Mouse (Mus musculus): ENCODE data around the gene Vamp5. TPM values are rescaled to one million over a fixed set of nuclear protein-coding genes. Genes with fewer than 3 reads are reported as not detected.
A peak's percentile ranks its signal among the peaks of the same experiment; 100 is the strongest.

Vamp5 gene
- polyA plus RNA-seq, 1 experiment from 2014 or later: 21.1 TPM

DNA sequence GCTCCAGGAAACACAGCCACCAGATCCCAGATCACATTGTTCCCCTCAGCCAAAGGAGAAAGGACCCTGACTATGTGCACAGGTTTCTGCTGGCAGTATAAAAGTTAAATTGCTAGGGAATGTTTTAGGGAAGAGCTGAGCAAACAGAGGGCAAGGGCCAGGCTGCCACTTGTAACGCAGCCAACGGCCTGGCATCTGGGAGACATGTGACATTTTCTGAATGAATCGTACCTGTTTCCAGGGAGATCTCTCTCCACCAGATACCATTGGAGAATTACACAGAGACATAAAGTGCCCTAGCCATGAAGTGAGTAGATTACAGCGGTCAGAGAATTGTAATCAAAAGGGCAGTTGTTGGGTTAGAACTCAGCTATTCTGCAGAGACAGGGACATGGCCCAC, 7.1 kb downstream of the Vamp5 start:
- H3K4me2 ChIP-seq (replicated peaks): no peak overlapping the region
- H3K4me3 ChIP-seq: no peak overlapping the region
- no peak for ATAC-seq (ENCODE audit: low FRiP score, low read depth)
- H3K27ac ChIP-seq: no peak overlapping the region
- H3K4me1 ChIP-seq: peaks cover 11% of the 10 kb centered on the region
- no peaks in the 10 kb centered on the region for H3K36me3 ChIP-seq
- no peaks in the 10 kb centered on the region for H3K9me3 ChIP-seq
- 78% methylated on average over 4 of the region's 4 CpGs for WGBS
- H3K9ac ChIP-seq: no peak overlapping the region
- H3K27me3 ChIP-seq: no peaks in the 10 kb centered on the region

DNA sequence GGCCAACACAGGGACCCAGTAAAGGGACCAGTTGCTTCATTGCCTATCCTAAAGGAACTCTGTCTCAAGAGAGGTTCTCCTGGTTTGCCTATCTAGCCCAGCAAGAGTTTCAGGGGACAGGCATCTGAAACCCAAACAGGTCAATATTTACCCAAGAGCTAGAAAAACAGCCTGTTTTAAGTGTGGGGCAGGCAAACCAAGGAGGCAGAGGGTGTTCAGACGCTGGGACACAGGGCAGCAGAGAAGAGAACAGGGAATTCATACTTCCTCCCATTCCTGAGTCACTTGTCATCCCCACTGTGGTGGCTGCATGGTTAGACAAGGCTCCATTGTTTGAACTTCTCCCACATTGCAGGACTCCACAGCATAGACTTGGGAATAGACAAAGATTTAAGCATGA, 8.7 kb downstream of the Vamp5 start:
- Histone ChIP-seq H3K4me1 (peaks cover 11% of the 10 kb centered on the region), H3K9ac (no peak overlapping the region), H3K27ac (no peak overlapping the region), H3K36me3 (no peaks in the 10 kb centered on the region), H3K9me3 (no peaks in the 10 kb centered on the region), H3K27me3 (no peaks in the 10 kb centered on the region), H3K4me3 (no peak overlapping the region), H3K4me2 (replicated peaks) (no peak overlapping the region)
- ATAC-seq (ENCODE audit: low FRiP score, low read depth): no peak
- 44% methylated on average over 1 of the region's 1 CpGs for WGBS

DNA sequence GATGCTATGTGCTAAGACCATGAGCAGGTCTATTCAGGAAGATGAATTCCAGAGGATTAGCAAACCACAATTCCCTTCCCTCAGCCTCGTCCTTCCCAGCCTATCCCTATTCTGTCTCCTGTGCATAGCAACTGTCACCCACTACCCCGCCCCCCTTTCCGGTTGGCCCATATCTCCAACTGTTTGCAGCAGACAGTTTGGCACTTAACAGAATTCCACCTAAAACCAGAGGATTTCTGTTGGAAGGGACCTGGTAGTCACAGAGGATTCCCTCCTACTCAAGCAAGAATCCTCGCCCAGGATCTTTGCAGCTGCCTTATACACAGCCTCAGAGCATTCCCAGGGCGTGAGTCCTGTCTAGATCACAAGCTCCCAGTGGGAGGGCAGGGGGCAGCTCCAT, 9.1 kb downstream of the Vamp5 start:
- H3K27me3 ChIP-seq: no peaks in the 10 kb centered on the region
- H3K9ac ChIP-seq: no peak overlapping the region
- H3K4me3 ChIP-seq: no peak overlapping the region
- no peak for ATAC-seq (ENCODE audit: low FRiP score, low read depth)
- no peaks in the 10 kb centered on the region for H3K9me3 ChIP-seq
- 47% methylated on average over 5 of the region's 5 CpGs for WGBS
- H3K4me1 ChIP-seq: peaks cover 11% of the 10 kb centered on the region
- H3K4me2 ChIP-seq (replicated peaks): no peak overlapping the region
- H3K27ac ChIP-seq: no peak overlapping the region
- H3K36me3 ChIP-seq: no peaks in the 10 kb centered on the region

DNA sequence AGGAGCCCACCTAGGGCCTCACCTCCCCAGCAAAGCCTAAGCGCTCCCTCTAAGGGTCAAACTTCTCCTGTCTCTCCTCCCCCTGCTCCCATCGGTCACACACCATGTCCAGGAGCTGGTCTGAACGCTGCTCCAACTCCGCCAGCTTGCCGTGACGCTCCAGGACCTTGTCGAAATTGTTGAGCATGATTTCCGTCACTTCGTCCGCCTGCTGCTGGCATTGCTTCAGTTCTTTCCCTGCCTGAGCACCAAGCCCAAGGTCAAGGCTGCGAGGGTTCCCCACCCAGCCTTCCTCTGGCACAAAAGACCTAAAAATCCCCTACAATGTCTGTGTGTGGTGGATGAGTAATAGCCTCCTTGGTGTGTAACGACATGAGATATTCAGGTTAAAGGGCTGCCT, 10.2 kb downstream of the Vamp5 start:
- 85% methylated on average over 12 of the region's 12 CpGs for WGBS
- H3K4me1 ChIP-seq: peaks cover 11% of the 10 kb centered on the region
- H3K4me3 ChIP-seq: no peak overlapping the region
- no peaks in the 10 kb centered on the region for H3K27me3 ChIP-seq
- no peak overlapping the region for H3K9ac ChIP-seq
- H3K9me3 ChIP-seq: no peaks in the 10 kb centered on the region
- no peaks in the 10 kb centered on the region for H3K36me3 ChIP-seq
- no peak overlapping the region for H3K4me2 ChIP-seq (replicated peaks)
- ATAC-seq (ENCODE audit: low FRiP score, low read depth): no peak
- H3K27ac ChIP-seq: no peak overlapping the region

DNA sequence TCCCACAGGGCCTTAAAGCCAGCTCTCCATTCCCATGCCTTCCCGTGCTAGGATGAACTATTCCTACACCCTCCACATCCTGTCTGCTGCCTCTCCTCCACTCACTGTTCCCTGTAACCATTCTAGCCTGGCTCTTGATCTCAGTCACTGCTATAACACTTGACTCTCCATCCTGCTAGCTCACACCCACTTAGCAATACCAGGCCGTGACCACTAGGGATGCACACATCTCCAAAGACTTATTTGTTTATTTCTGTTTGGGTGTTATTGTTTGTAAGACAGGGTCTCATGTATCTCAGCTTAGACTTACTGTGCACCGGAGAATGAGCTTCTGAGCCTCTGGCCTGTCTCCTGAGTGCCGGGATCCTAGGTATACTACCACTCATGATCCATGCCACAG, 10.7 kb downstream of the Vamp5 start:
- no peak for ATAC-seq (ENCODE audit: low FRiP score, low read depth)
- no peak overlapping the region for H3K9ac ChIP-seq
- H3K9me3 ChIP-seq: no peaks in the 10 kb centered on the region
- 73% methylated on average over 4 of the region's 4 CpGs for WGBS
- no peaks in the 10 kb centered on the region for H3K36me3 ChIP-seq
- H3K27ac ChIP-seq: no peak overlapping the region
- no peak overlapping the region for H3K4me3 ChIP-seq
- H3K4me2 ChIP-seq (replicated peaks): no peak overlapping the region
- peaks cover 11% of the 10 kb centered on the region for H3K4me1 ChIP-seq
- H3K27me3 ChIP-seq: no peaks in the 10 kb centered on the region

DNA sequence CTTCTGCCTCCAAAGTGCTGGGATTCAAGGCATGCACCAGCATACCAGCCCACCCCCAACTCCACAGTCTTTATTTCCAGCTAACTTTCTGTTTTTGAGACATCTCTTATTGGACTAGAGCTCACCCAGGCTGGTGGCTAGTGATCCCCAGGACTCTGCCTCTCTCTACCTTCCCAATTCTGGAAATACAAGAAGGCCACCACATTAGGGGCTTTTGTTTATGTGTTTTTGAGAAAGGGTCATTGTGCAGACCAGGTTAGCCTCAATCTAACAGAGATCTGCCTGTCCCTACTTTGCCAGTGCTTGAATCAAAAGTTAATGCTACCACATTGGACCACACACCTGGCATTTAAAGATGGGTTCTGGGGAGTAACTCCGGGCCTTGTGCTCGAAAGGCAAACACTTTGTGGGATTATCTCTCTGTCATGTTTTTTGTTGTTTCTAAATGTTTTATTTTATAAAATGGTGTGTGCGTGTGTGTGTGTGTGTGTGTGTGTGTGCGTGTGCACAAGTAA, 12.8 kb downstream of the Vamp5 start:
- no peak overlapping the region for H3K4me3 ChIP-seq
- H3K36me3 ChIP-seq: no peaks in the 10 kb centered on the region
- WGBS: 73% methylated on average over 4 of the region's 4 CpGs
- H3K4me2 ChIP-seq (replicated peaks): no peak overlapping the region
- H3K4me1 ChIP-seq: peaks cover 17% of the 10 kb centered on the region
- no peaks in the 10 kb centered on the region for H3K9me3 ChIP-seq
- no peak overlapping the region for H3K27ac ChIP-seq
- no peak for ATAC-seq (ENCODE audit: low FRiP score, low read depth)
- H3K27me3 ChIP-seq: no peaks in the 10 kb centered on the region
- no peak overlapping the region for H3K9ac ChIP-seq

DNA sequence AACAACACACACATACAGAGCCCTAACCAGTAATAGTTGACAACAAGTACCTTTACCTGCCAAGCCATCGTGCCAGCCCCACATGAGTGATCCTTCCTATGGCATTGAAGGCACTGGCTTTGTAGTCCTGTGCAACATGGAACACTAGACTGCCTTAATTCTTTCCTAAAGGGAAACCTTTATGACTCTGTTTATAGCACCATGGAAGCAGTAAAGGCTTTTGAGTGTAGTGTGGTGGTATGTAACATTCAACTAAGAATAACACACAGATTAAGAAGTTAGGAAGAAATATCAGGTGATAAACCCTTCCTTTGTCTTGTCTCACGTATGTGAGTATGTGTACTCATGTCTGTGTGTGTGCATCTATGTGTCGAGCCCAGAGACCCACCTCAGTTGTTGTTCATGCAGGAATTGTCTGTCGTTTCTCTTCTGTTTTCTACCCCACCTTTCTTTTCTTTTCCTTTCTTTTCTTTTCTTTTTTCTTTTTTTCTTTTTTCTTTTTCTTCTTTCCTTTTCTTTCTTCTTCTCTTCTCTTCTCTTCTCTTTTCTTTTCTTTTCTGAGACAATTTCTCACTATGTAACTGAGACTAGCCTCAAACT, 13.3 kb downstream of the Vamp5 start, which contains the start of gene Rnf181:
Rnf181 (minus strand) TSS at position 113 of the 600 bp plus-strand sequence.
- peaks cover 17% of the 10 kb centered on the region for H3K4me1 ChIP-seq
- no peaks in the 10 kb centered on the region for H3K27me3 ChIP-seq
- WGBS: 81% methylated on average over 4 of the region's 4 CpGs
- no peak for ATAC-seq (ENCODE audit: low FRiP score, low read depth)
- no peak within 1 kb of the TSS for H3K27ac ChIP-seq
- H3K36me3 ChIP-seq: no peaks in the 10 kb centered on the region
- H3K9me3 ChIP-seq: no peaks in the 10 kb centered on the region
- no peak within 1 kb of the TSS for H3K9ac ChIP-seq
- no peak within 1 kb of the TSS for H3K4me2 ChIP-seq (replicated peaks)
- no peak within 1 kb of the TSS for H3K4me3 ChIP-seq

DNA sequence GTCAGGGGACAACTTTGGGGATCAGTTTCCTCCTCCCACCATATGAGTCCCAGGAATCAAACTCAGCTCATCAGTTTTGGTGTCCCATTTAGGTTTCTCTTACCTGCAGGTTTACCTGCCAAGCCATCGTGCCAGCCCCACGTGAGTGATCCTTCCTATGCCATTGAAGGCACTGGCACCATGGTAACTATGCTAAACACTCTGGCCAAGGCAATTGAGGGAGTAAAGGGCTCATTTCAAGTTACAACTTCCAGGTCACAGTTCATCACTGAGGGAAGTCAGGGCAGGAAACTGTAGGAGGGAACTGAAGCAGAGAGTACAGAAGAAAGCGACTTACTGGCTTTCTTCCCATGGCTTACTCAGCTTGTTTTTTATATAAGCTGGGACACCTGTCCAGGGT, 14.0 kb downstream of the Vamp5 start:
- ATAC-seq (ENCODE audit: low FRiP score, low read depth): no peak
- whole genome bisulfite sequencing: 68% methylated on average over 3 of the region's 3 CpGs

DNA sequence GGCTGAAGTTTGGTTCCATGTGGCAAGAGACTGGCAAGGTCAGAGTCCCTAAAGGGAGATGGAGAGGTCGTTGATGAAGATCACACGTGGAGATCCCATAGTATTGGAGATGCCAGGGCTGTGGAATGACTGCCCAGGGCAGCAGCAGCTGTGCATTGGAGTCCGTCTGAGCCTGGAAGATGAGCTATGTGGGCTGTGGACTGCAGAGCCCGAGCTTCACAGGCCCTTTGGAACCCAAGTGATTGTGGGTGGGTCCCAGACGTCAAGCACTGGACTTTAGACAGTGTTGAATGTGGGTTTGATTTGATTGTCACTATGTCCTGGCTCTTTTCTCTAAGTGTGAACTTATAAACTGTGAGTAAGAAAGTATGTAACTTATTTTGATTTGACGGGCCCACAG, 15.3 kb downstream of the Vamp5 start:
- Histone ChIP-seq H3K4me3 (no peak overlapping the region), H3K27me3 (no peaks in the 10 kb centered on the region), H3K36me3 (peaks cover 8% of the 10 kb centered on the region), H3K9me3 (no peaks in the 10 kb centered on the region), H3K27ac (no peak overlapping the region), H3K4me2 (replicated peaks) (no peak overlapping the region), H3K4me1 (peaks cover 21% of the 10 kb centered on the region), H3K9ac (no peak overlapping the region)
- ATAC-seq (ENCODE audit: low FRiP score, low read depth): no peak
- WGBS: 63% methylated on average over 6 of the region's 6 CpGs

More for the DNA sequence above, 14.0 kb downstream of the Vamp5 start:
- Histone ChIP-seq H3K4me1 (peaks cover 17% of the 10 kb centered on the region), H3K9me3 (no peaks in the 10 kb centered on the region), H3K4me3 (no peak overlapping the region), H3K27me3 (no peaks in the 10 kb centered on the region), H3K9ac (no peak overlapping the region), H3K36me3 (no peaks in the 10 kb centered on the region), H3K27ac (no peak overlapping the region), H3K4me2 (replicated peaks) (no peak overlapping the region)

DNA sequence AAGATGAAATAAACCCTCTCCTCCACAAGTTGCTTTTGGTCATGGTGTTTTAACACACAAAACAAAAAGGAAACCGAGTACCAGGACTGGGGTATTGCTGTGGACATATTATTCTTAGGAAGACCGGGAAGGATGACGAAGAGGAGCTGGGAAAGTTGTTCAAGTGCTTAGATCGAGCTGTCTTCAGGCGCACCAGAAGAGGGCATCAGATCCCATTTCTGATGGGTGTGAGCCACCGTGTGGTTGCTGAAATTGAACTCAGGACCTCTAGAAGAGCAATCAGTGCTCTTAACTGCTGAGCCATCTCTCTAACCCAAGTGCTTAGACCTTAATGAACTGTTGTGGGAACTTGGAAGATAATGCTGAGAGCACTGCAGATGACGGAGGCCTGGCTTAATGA, 16.3 kb downstream of the Vamp5 start:
- no peaks in the 10 kb centered on the region for H3K27me3 ChIP-seq
- peaks cover 17% of the 10 kb centered on the region for H3K36me3 ChIP-seq
- no peak overlapping the region for H3K27ac ChIP-seq
- H3K4me1 ChIP-seq: peaks cover 21% of the 10 kb centered on the region
- no peak overlapping the region for H3K9ac ChIP-seq
- WGBS: 53% methylated on average over 7 of the region's 7 CpGs
- no peaks in the 10 kb centered on the region for H3K9me3 ChIP-seq
- H3K4me3 ChIP-seq: no peak overlapping the region
- H3K4me2 ChIP-seq (replicated peaks): no peak overlapping the region
- no peak for ATAC-seq (ENCODE audit: low FRiP score, low read depth)

DNA sequence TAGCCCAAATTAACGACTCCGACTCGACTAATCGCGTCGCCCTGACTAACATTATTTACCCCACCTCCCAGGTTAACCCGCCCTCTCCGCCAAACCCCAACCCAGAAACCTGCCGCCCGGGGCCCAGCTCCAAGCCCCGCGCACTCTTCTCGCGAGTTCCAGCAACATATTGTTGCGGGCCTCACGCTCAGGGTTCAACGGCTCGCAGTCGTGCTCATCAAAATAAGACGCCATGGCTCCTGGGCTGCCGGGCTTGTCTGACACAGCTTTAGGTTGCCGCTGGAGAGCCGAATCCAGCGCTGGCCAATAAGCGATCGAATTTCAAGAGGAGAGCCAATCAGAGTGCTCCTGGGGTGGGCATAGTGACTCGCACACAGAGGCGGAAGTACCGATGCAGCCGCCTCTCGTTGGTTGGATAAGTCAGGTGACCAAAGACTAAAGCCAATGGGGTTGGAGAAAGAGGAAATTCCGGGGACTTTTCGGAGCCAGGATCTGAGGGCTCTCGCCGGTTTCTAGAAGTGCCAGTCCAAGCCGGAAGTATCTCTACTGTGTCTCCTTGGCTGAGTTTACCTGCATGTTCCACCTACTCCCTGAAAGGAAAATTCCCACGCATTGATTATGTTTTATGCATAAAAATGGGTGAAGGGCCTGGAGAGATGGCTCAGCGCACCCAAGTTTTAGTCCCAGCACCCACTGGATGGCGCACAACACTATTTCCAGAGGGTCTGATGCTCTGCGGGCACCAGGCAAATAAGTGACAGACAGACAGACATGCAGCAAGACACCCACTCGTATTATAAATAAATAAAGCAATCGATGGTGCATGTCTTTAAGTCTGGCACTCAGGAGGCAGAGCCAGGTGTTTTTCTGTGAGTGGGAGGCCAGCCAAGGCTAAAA, 17.9 kb downstream of the Vamp5 start:
- ATAC-seq (ENCODE audit: low FRiP score, low read depth): peak; percentile 99
- Histone ChIP-seq H3K27me3 (no peaks in the 10 kb centered on the region), H3K9me3 (no peaks in the 10 kb centered on the region), H3K9ac (peak overlapping the region; percentile 75), H3K27ac (peak overlapping the region; percentile 67; the same call in 1 of the 2 replicates), H3K4me1 (peaks cover 28% of the 10 kb centered on the region), H3K36me3 (peaks cover 30% of the 10 kb centered on the region), H3K4me3 (peak overlapping the region; percentile 78), H3K4me2 (replicated peaks) (peak overlapping the region; percentile 89)
- under 1% methylated on average over 42 of the region's 42 CpGs for WGBS

DNA sequence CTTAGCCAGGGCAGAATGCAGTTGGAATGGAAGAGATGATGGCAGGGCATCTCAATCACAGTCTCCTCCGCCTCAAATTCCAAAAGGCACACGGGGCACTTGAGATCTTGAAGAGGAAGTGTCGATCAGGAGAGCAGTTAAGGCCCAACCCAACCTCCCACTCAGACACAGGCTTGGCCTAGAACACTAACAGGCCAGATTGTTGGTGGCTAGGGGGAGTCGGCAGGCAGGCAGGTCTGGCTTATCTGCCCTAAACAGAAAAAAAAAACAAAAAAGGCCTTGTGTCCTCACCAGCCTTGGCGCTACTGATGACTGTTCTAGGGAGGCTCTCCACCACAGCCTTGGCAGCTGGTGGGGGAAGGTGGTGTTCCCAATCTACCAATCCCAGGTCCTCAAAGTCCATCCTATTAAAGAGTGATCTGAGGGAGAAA, 19.1 kb downstream of the Vamp5 start:
- Histone ChIP-seq H3K9ac (peak overlapping the region; percentile 75), H3K4me2 (replicated peaks) (peak overlapping the region; percentile 89), H3K4me3 (peak overlapping the region; percentile 78), H3K4me1 (peaks cover 41% of the 10 kb centered on the region), H3K27ac (no peak overlapping the region), H3K9me3 (no peaks in the 10 kb centered on the region), H3K27me3 (no peaks in the 10 kb centered on the region), H3K36me3 (peaks cover 30% of the 10 kb centered on the region)
- WGBS: 71% methylated on average over 5 of the region's 5 CpGs
- ATAC-seq (ENCODE audit: low FRiP score, low read depth): no peak

All from limb, embryonic 13.5 days (tissue).